Mouse (Mus musculus) macrophage (primary cell): ENCODE measurements around the gene Chst5. TPM values are rescaled to one million over a fixed set of nuclear protein-coding genes. Genes with fewer than 3 reads are reported as not detected.
"Not testable (repeated sequence)": the region's sequence is repeated elsewhere in the genome, so short reads cannot be mapped to it uniquely, and the experiment has no call there.

Experiments used
- H3K27ac ChIP-seq: fragments of 350-480 bp; formaldehyde crosslinking; 2 replicates; pipeline ENCODE4 v1.9.0; 2021
- H3K36me3 ChIP-seq: fragments of 350-480 bp; formaldehyde crosslinking; 2 replicates; pipeline ENCODE4 v1.9.0; 2021; ENCODE audit errors: inconsistent target
- H3K4me3 ChIP-seq: fragments of 350-480 bp; formaldehyde crosslinking; 2 replicates; pipeline ENCODE4 v1.9.0; 2021; ENCODE audit errors: inconsistent target
- H3K79me2 ChIP-seq: fragments of 350-480 bp; formaldehyde crosslinking; 2 replicates; pipeline ENCODE4 v1.9.0; 2021; ENCODE audit errors: inconsistent target
- WGBS: methylation state at CpG from one replicate; pipeline ENCODE4 v1.1.7; 2026; ENCODE audit warnings: inconsistent platforms; ENCODE audit not compliant: missing documents; 5-methylcytosine and 5-hydroxymethylcytosine counted together
- polyA plus RNA-seq: library from polyadenylated mRNA; stranded (reverse); fragments of 250-400 nt; gene quantifications from 3 replicates; pipeline ENCODE4 v1.2.4, GENCODE M21; 2018; ENCODE audit warnings: inconsistent platforms

Gene Chst5
- polyA plus RNA-seq, 1 experiment from 2014 or later = not detected

DNA sequence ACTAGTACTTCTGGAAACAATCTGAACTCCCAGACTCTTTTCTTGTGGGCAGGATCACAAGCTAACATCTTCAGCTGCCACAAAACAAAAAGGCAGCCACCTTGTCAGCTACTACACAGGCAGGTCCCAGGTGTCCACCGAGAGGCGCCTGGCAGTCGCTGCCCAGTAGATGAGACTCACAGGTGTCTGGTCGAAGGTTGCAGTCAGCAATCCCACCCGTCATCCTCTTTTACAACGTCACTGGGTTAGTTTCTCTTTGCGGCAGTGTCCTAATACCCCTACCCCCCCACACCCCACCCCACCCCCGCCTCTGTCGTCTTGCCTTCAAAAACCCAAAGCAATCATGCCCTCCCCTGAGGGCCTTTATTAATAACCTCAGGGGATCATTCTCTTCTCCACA is 34.5 kb downstream of the Chst5 start:
- H3K4me3 ChIP-seq = peak overlapping the region; percentile 41
- no peaks in the 10 kb centered on the region for H3K36me3 ChIP-seq
- WGBS = 27% methylated on average over 8 of the region's 9 CpGs
- H3K79me2 ChIP-seq = no peaks in the 10 kb centered on the region
- no peak overlapping the region for H3K27ac ChIP-seq

DNA sequence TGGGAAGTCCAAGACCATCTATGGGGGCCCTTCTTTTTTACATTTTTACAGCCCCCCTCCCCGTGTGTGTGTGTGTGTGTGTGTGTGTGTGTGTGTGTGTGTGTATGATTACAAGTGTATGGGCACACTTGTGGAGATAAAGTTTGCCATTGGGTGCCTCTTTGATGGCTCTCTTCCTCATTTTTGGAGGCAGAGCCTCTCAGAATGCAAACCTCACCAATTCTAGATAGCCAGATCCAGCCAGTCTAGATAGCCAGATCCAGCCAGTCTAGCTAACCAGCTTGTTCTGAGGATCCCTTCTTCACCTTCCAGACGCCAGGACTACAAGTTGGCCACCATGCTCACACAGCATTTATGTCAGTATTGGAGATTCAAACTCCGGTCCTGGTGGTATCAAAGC is 39.0 kb downstream of the Chst5 start:
- Histone ChIP-seq H3K4me3 (no peak overlapping the region), H3K79me2 (no peaks in the 10 kb centered on the region), H3K36me3 (no peaks in the 10 kb centered on the region), H3K27ac (no peak overlapping the region)
- WGBS = 87% methylated on average over 3 of the region's 3 CpGs

DNA sequence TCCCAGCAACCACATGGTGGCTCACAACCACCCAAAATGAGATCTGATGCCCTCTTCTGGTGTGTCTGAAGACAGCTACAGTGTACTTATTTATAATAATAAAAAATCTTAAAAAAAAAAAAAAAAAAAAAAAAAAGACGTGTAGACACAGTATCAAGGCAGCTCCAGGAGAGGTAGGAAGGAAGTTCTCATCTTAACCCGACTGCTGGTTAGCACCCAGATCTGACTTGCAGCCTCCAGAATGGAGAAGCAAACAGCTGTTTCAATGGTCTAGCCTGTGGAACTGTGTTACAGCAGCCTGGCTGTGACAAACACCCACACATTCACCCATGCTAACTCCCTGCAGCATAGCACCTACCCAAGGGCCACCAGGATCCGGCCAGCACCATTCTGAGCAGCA is 39.9 kb downstream of the Chst5 start:
- Histone ChIP-seq H3K27ac (no peak overlapping the region), H3K4me3 (no peak overlapping the region), H3K79me2 (no peaks in the 10 kb centered on the region), H3K36me3 (no peaks in the 10 kb centered on the region)
- 66% methylated on average over 2 of the region's 3 CpGs for WGBS

DNA sequence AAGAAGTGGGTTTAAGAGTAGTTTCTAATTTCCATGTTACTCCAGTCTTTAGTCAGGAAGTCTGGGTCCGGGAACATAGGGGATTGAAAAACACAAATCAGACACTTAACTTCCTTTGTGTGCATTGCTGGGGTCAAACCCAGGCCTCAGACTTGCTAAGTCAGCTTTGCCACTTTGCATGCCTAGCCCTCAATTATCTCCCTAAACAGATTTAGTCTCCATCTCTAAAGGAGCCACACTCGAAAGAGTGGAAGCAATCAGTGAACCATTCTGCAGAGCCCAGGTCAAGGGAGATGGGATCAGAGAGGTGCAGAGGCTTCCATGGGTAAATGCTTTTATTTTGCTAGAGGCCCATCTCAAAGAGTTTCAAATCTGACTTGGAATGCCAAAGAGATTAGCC is 41.6 kb downstream of the Chst5 start:
- Histone ChIP-seq H3K4me3 (no peak overlapping the region), H3K79me2 (no peaks in the 10 kb centered on the region), H3K27ac (no peak overlapping the region), H3K36me3 (no peaks in the 10 kb centered on the region)
- 81% methylated on average over 2 of the region's 2 CpGs for WGBS

DNA sequence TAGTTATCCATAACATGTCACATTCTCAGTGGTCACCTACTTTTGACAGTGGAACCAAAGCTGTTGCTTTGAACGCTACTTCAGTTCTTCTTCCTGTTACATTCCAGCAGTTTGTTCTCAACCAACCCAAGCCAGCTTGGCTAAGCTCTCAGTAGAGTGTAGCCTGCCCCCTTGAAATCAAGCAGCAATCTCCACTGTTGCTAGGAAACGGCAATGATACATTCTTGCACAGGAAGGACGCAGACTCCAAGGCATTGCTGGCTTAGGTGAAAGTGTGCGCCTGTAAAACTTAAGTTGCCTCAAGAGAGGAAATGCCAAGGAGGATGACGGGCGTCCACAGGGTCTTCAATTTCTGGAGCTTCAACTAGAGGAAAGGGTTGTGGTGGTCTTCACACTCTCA is 44.4 kb downstream of the Chst5 start:
- WGBS = 97% methylated on average over 6 of the region's 6 CpGs
- H3K27ac ChIP-seq = no peak overlapping the region
- no peak overlapping the region for H3K4me3 ChIP-seq
- no peaks in the 10 kb centered on the region for H3K79me2 ChIP-seq
- H3K36me3 ChIP-seq = no peaks in the 10 kb centered on the region

DNA sequence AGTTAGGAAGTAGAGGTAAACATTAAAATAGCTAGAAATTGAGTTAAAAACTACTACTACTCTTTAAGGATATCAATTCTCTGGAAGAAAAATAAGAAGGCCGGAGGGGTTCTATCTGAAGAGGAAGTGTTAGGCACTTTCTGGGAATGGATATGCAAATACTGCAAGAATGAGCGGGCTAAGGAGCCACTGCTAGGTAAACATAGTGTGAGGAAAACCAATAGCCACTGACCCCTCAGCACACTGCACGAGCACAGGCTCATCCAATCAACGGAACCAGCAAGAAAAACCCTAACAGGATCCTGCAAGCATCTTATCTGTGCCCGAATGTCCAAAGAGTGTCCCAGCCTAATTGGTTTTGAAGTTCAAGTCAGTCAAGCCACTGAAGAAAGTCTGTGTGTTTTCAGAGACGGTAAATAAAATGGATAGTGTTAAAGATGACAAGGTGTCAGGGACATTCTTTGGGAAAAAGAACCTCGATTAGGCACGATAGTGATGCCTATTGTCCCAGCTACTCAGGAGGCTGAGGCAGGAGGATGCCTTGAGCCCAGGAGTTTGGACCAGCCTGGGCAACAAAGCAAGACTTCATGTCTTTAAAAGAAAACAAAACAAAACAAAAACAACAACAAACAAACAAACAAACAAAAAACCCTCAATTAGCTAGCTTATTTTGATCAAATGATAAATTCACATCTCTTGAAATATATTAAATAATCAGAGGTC is 45.0 kb downstream of the Chst5 start:
- Histone ChIP-seq H3K4me3 (no peak overlapping the region), H3K79me2 (no peaks in the 10 kb centered on the region), H3K27ac (no peak overlapping the region), H3K36me3 (no peaks in the 10 kb centered on the region)
- 94% methylated on average over 8 of the region's 8 CpGs for WGBS

DNA sequence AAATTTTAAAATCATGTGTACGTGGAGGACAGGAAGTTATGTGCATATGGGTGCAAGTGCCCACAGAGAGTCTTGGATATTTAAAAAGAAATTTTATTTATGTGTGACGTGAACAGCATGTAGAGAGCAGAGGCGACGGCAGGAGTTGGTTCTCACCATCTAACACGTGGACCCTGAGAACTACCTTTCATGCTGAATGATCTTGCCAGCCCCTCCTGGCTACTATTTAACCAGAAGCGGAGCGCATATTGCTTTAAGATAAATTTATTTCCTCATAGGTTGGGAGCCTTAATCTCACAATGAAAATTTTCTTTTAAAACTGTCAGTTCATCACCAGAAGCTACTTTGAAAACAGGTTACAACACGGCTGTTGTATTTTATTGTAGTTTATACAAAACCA is 45.6 kb downstream of the Chst5 start:
- Histone ChIP-seq H3K4me3 (no peak overlapping the region), H3K79me2 (no peaks in the 10 kb centered on the region), H3K27ac (no peak overlapping the region), H3K36me3 (no peaks in the 10 kb centered on the region)
- 95% methylated on average over 8 of the region's 8 CpGs for WGBS

DNA sequence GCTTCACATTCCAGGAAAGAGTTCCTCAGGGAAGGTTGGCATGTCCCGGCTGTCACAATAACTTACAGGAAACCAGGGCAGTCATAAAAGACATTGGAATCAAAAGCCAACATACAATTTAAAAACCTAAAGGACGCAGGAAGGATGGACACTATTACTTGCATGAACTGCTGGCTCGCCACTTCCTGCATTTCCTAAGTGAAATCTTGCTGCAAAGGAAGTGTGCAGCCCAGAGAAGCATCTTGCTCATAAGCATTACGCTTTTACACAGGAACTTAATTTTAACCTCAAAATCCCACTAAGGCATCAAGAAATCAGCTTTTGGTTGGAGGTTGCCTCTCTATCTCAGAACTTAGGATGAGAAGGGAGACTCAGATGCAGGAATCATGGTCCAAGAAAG is 47.0 kb downstream of the Chst5 start:
- Histone ChIP-seq H3K79me2 (no peaks in the 10 kb centered on the region), H3K27ac (no peak overlapping the region), H3K36me3 (no peaks in the 10 kb centered on the region), H3K4me3 (no peak overlapping the region)
- WGBS = 8% methylated on average over 4 of the region's 4 CpGs

DNA sequence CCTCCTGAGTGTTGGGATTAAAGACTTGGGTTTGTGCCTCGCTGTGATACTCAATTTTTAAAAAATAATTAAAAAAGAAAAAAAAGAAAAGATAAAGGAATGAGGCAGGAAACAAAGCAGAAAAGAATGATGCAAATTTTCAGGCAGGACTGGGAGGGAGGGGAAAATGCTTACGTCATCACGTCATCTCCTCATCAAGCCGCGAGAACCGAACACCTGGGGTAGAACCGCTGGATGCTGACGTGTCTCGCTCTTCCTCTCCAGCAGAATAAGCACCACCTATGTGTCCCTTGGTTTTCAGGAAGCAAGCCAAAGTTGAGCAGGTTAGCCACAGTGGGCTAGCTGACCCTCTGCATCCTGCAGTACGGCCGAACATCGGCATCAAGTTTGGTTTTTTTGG is 54.3 kb downstream of the Chst5 start:
- WGBS = 91% methylated on average over 12 of the region's 12 CpGs
- Histone ChIP-seq H3K4me3 (no peak overlapping the region), H3K79me2 (peaks cover 28% of the 10 kb centered on the region; the same call in 1 of the 2 replicates), H3K27ac (no peak overlapping the region), H3K36me3 (no peaks in the 10 kb centered on the region)

DNA sequence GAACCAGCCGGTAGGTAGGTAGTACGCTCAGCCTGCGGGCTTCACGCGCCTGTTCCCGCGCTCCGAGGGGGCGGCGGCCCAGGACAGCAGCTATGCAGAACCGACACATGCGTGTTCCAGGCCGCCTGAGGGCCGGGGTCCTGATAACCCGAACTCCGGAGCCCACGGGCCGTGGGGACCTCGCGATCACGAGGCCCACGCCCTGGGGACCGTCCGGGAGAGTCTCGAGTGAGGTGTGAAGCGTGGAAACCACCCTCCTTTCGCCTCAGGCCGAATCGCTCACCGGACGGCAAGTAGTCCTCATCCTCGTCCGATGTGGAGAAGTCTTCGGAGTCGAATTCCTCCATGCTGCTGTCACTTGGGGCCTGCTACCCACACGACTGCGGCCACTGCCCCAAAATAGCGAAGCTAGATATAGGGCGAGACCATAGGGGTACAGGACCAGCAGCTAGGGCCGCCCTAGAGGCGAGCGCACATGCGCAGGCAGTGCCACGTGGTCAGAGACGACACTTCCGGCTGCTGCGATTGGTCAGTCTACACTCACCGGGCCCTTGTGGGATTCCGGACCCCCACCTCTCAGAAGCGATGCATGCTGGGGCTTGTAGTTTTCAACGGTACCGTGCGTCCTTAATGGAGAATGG is 56.3 kb downstream of the Chst5 start, which contains the start of gene Cfdp1:
TSS of gene Cfdp1 (minus strand) at position 431 of the 641 bp plus-strand sequence.
- H3K4me3 ChIP-seq = peak within 1 kb of the TSS; percentile 82
- peaks cover 47% of the 10 kb centered on the region; the same call in 1 of the 2 replicates for H3K79me2 ChIP-seq
- under 1% methylated on average over 53 of the region's 53 CpGs for WGBS
- H3K27ac ChIP-seq = no peak within 1 kb of the TSS
- no peaks in the 10 kb centered on the region for H3K36me3 ChIP-seq

DNA sequence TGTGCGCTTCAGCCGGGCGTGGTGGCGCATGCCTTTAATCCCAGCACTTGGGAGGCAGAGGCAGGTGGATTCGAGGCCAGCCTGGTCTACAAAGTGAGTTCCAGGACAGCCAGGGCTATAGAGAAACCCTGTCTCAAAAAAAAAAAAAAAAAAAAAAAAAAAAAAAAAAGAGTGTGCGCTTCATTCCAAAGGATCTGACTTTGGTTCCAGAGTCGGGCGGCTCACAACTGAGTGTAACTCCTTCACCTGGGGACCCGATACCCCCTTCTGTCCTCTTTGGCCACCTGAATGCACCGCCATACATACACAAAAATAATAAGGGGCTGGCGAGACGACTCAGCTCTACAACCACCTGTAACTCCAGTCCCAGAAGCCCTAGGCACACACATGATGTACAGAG is 57.0 kb downstream of the Chst5 start:
- not testable (repeated sequence) for H3K36me3 ChIP-seq, H3K27ac ChIP-seq
- Histone ChIP-seq H3K4me3 (peak overlapping the region; percentile 82), H3K79me2 (peaks cover 53% of the 10 kb centered on the region; the same call in 1 of the 2 replicates)
- WGBS = 69% methylated on average over 10 of the region's 12 CpGs

DNA sequence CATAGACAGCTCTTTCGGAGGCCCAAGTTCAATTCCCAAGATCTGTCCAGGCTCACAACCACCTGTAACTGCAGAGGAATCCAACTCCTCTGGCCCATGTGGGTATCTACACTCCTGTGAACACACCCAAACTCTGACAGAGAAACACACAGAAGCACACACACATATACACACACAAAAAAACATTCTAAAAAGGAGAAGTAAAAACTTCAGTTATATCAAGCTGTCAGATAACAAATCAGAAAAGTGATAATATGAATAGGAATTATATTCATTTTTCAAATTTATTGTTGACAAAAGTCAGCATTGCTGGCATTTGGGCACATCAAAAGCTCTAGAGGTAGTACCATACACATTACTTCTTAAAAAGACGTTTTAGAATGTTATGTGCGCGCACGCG is 63.5 kb downstream of the Chst5 start:
- H3K27ac ChIP-seq = no peak overlapping the region
- no peak overlapping the region for H3K4me3 ChIP-seq
- H3K36me3 ChIP-seq = peaks cover 21% of the 10 kb centered on the region
- H3K79me2 ChIP-seq = peaks cover 48% of the 10 kb centered on the region; the same call in 1 of the 2 replicates
- WGBS = 87% methylated on average over 3 of the region's 6 CpGs

Other genes with a start within 250 kb of the Chst5 start
- gene Ctrb1, start 219.4 kb downstream of the Chst5 start, polyA plus RNA-seq = not detected in 3 replicates
- gene Bcar1, start 166.6 kb downstream of the Chst5 start, polyA plus RNA-seq = 0.06 to 0.35 TPM (median 0.07 TPM) in 3 replicates
- 61.2 to 192 TPM (median 103 TPM) in 3 replicates for gene Cfdp1, start 56.2 kb downstream of the Chst5 start, polyA plus RNA-seq
- gene Tmem170, start 33.7 kb downstream of the Chst5 start, polyA plus RNA-seq = 0.53 to 0.90 TPM (median 0.80 TPM) in 3 replicates
- gene Tmem231, start 23.4 kb upstream of the Chst5 start, polyA plus RNA-seq = 0.35 to 0.98 TPM (median 0.72 TPM) in 3 replicates
- 61.3 to 79.8 TPM (median 77.3 TPM) in 3 replicates for gene Gabarapl2, start 30.3 kb upstream of the Chst5 start, polyA plus RNA-seq
- gene Adat1, start 81.9 kb upstream of the Chst5 start, polyA plus RNA-seq = 0.93 to 1.9 TPM (median 0.98 TPM) in 3 replicates
- gene Kars, start 100.9 kb upstream of the Chst5 start, polyA plus RNA-seq = 45.9 to 89.3 TPM (median 65.7 TPM) in 3 replicates
- 9.5 to 15.2 TPM (median 11.1 TPM) in 3 replicates for gene Terf2ip, start 101.0 kb upstream of the Chst5 start, polyA plus RNA-seq
- 0.19 to 0.27 TPM in 2 of 3 replicates, not detected in the other for gene Gm6793, start 104.6 kb upstream of the Chst5 start, polyA plus RNA-seq